Mouse (Mus musculus) erythroblast, embryonic 14.5 days (primary cell): ENCODE data around the gene Adcy5.

Experiments
- GATA1 ChIP-seq: IDR thresholded peaks from 2 replicates; pipeline ENCODE4 v1.6.1; 2012; ENCODE audit warnings: low read length, inconsistent platforms, mixed read lengths
- TAL1 ChIP-seq: IDR thresholded peaks from 3 replicates; pipeline ENCODE4 v1.6.1; 2012; ENCODE audit warnings: low read length, inconsistent platforms, mixed read lengths

- TF ChIP-seq TAL1 (no peak), GATA1 (no peak)
These were observed 15.3 kb upstream of the Adcy5 start for GRCm38 (mm10) chr16:35139416-35139815.
